Mouse (Mus musculus): Measurements from ENCODE around the gene Gm45717. TPM values are rescaled to one million over a fixed set of nuclear protein-coding genes. Genes with fewer than 3 reads are reported as not detected.

The Gm45717 gene
- total and polyA plus RNA-seq, 3 experiments = not detected

DNA sequence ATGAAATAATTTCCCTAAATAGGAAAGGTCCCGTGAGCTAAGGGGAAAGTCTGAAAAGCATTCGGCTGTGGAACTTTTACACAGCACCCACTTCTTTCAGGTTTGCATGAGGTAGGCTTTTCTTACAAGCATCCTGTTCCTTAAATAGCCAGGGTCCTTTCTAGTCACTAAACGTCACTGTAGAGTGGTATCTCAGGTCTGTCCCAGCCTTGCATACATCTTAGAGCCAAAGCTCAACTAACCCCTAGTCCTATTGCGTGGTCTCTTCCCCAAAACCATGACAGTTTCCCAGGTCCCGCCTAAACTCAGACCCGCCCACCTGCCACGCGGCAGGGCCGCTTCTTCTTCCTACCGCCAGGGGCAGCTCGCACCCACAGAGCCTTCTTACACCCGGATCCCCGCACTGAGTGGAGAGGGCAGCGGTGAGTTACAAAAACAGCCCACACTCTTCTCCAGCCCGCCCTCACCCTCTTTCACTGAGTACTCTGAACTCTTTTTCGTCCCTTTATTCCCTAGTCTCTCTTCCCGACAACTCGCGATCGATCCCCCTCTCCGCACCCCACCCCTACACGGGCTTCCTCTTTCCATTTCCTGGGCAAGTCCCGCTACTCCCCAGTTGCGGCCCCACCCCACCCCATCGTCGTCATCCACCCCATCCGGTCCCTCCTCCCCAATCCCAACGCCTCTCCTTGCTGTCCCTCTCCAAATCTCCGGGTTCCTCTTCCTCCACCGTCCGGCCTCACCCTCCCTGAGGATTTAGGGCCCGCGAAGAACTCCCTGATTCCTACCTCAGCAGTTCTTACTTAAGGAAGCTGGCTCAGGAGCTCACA is 14.3 kb downstream of the Gm45717 start, which contains the start of gene Pgghg:
Gene Pgghg, plus strand, starts transcription at position 170 of the 830 bp plus-strand sequence.
- Histone ChIP-seq H3K4me3 (ENCODE audit: low read depth, low read length) (peak within 1 kb of the TSS; percentile 72), H3K27me3 (ENCODE audit: insufficient read depth, low read length) (peaks cover 9% of the 10 kb centered on the region), H3K9me3 (replicated peaks) (no peaks in the 10 kb centered on the region), H3K36me3 (replicated peaks) (peaks cover 41% of the 10 kb centered on the region), H3K4me1 (ENCODE audit: insufficient read depth, low read depth, low read length) (peaks cover 51% of the 10 kb centered on the region)
- ATAC-seq (ENCODE audit: extremely low read depth, insufficient number of reproducible peaks, low FRiP score, poor library complexity, severe bottlenecking) = peak; percentile 88
- peak; percentile 62 for TF ChIP-seq CTCF (IDR thresholded peaks at IDR 0.05; ENCODE audit: low read depth, low read length)
- TF ChIP-seq POLR2AphosphoS5 (IDR thresholded peaks at IDR 0.05; ENCODE audit: insufficient replicate concordance, low read depth, low read length) = no peak
- peak; percentile 98 for DNase-seq (ENCODE audit: low spot score)

DNA sequence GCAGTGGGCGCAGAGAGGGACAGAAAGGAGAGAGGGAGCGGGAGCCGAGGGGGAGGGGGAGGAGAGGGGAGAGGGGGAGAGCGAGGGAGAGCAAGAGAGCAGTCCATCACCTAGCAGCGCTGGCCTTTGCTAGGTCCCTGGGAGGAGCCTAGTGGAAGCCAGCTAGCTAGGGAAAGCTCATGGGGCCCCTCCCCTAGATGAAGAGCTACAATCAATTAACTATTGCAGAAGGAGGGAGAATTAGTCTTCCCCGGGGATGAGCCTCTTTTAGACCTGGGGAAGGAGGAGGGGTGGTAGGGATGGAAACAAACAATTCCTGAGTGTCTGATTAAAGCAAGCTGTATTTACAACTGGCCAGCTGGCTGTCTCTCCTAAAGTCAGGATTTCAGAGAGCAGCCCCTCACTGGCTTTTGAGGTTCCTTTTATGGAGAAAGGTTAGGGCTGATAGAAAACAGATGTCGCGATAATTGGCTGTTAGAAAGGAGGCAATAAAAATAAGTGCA is 16.0 kb downstream of the Gm45717 start:
- H3K4me1 ChIP-seq (ENCODE audit: insufficient read depth, low read depth, low read length) = peaks cover 52% of the 10 kb centered on the region
- DNase-seq (ENCODE audit: low spot score) = no peak
- ATAC-seq (ENCODE audit: extremely low read depth, insufficient number of reproducible peaks, low FRiP score, poor library complexity, severe bottlenecking) = no peak
- H3K27me3 ChIP-seq (ENCODE audit: insufficient read depth, low read length) = peaks cover 20% of the 10 kb centered on the region
- H3K36me3 ChIP-seq (replicated peaks) = peaks cover 23% of the 10 kb centered on the region
- H3K9me3 ChIP-seq (replicated peaks) = no peaks in the 10 kb centered on the region
- TF ChIP-seq TAL1 (conservative IDR thresholded peaks at IDR 0.05; ENCODE audit: low read depth, low read length) = no peak
- no peak for TF ChIP-seq GATA2 (IDR thresholded peaks at IDR 0.05; ENCODE audit: borderline replicate concordance, low read depth, low read length)
- no peak for TF ChIP-seq CTCF (IDR thresholded peaks at IDR 0.05; ENCODE audit: low read depth, low read length)
- no peak for TF ChIP-seq POLR2AphosphoS5 (IDR thresholded peaks at IDR 0.05; ENCODE audit: insufficient replicate concordance, low read depth, low read length)
- no peak for TF ChIP-seq GATA1 (IDR thresholded peaks at IDR 0.05; ENCODE audit: borderline replicate concordance, low read length)
- H3K4me3 ChIP-seq (ENCODE audit: low read depth, low read length) = no peak overlapping the region; the same call in 1 of the 2 replicates

DNA sequence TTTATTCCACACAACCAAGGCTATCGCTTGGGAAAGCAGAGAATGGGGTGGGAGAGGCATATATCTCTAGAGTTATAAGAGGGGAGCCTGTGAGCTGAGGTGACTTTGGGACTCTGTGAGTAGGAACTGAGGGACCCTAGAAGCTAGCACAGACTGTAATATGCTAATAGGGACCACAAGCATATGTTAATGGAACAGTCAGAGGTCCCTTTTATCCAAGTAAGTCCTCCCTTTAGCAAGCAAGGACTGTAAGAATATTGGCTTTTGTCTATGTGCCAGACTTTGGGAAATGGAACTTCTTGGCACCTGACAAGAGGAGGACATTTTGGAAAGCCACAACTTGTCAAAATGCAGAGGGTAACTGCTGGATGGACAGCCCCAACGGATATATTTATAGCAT is 16.8 kb downstream of the Gm45717 start:
- H3K4me3 ChIP-seq (ENCODE audit: low read depth, low read length) = no peak overlapping the region
- TF ChIP-seq POLR2AphosphoS5 (IDR thresholded peaks at IDR 0.05; ENCODE audit: insufficient replicate concordance, low read depth, low read length) (no peak), GATA1 (IDR thresholded peaks at IDR 0.05; ENCODE audit: borderline replicate concordance, low read length) (no peak), GATA2 (IDR thresholded peaks at IDR 0.05; ENCODE audit: borderline replicate concordance, low read depth, low read length) (no peak), CTCF (IDR thresholded peaks at IDR 0.05; ENCODE audit: low read depth, low read length) (no peak), TAL1 (conservative IDR thresholded peaks at IDR 0.05; ENCODE audit: low read depth, low read length) (no peak)
- peaks cover 48% of the 10 kb centered on the region for H3K4me1 ChIP-seq (ENCODE audit: insufficient read depth, low read depth, low read length)
- H3K36me3 ChIP-seq (replicated peaks) = peaks cover 15% of the 10 kb centered on the region
- DNase-seq (ENCODE audit: low spot score) (no peak), ATAC-seq (ENCODE audit: extremely low read depth, insufficient number of reproducible peaks, low FRiP score, poor library complexity, severe bottlenecking) (no peak)
- H3K27me3 ChIP-seq (ENCODE audit: insufficient read depth, low read length) = peaks cover 23% of the 10 kb centered on the region
- H3K9me3 ChIP-seq (replicated peaks) = no peaks in the 10 kb centered on the region

DNA sequence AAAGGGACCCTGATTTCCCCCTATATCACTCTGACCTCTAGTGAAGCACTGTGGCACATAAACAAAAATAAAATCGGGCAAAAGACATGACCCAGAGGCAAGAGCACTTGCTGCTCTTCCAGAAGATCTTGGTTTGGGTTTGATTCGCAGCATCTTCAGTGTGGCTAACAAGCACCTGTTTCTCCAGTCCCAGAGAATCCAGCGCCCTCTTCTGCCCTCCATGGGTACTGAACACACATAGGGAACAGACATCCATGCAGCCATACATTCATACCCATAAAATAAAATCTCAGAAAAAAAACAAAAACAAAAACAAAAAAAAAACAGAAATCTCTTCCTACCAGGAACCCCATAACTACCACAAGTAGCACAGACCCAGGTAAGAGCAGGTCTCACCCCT is 17.3 kb downstream of the Gm45717 start:
- peaks cover 23% of the 10 kb centered on the region for H3K27me3 ChIP-seq (ENCODE audit: insufficient read depth, low read length)
- no peak overlapping the region for H3K4me3 ChIP-seq (ENCODE audit: low read depth, low read length)
- H3K9me3 ChIP-seq (replicated peaks) = no peaks in the 10 kb centered on the region
- ATAC-seq (ENCODE audit: extremely low read depth, insufficient number of reproducible peaks, low FRiP score, poor library complexity, severe bottlenecking) (no peak), DNase-seq (ENCODE audit: low spot score) (no peak)
- H3K4me1 ChIP-seq (ENCODE audit: insufficient read depth, low read depth, low read length) = peaks cover 44% of the 10 kb centered on the region
- H3K36me3 ChIP-seq (replicated peaks) = peaks cover 11% of the 10 kb centered on the region
- TF ChIP-seq CTCF (IDR thresholded peaks at IDR 0.05; ENCODE audit: low read depth, low read length) (no peak), GATA2 (IDR thresholded peaks at IDR 0.05; ENCODE audit: borderline replicate concordance, low read depth, low read length) (no peak), TAL1 (conservative IDR thresholded peaks at IDR 0.05; ENCODE audit: low read depth, low read length) (no peak), GATA1 (IDR thresholded peaks at IDR 0.05; ENCODE audit: borderline replicate concordance, low read length) (no peak), POLR2AphosphoS5 (IDR thresholded peaks at IDR 0.05; ENCODE audit: insufficient replicate concordance, low read depth, low read length) (no peak)

DNA sequence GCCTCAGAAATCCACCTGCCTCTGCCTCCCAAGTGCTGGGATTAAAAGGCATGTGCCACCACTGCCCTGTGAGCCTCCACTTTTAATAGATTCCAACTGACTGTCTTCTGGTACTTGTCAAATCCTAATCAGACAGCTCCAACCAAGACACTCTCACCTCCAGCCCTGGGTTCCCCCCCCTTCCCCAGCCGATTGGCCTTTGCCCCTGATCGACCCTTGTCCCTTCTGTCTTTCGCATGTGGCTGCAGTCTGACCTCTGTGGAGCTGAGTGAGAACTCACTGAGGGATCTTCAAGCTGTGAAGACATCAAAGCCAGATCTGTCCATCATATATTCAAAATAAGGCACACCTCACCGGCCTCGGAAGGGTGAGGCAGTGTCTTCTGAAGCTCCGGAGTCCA is 28.6 kb downstream of the Gm45717 start:
- peaks cover 10% of the 10 kb centered on the region for H3K9me3 ChIP-seq (replicated peaks)
- H3K4me1 ChIP-seq (ENCODE audit: insufficient read depth, low read depth, low read length) = peaks cover 7% of the 10 kb centered on the region
- no peak for ATAC-seq (ENCODE audit: extremely low read depth, insufficient number of reproducible peaks, low FRiP score, poor library complexity, severe bottlenecking)

DNA sequence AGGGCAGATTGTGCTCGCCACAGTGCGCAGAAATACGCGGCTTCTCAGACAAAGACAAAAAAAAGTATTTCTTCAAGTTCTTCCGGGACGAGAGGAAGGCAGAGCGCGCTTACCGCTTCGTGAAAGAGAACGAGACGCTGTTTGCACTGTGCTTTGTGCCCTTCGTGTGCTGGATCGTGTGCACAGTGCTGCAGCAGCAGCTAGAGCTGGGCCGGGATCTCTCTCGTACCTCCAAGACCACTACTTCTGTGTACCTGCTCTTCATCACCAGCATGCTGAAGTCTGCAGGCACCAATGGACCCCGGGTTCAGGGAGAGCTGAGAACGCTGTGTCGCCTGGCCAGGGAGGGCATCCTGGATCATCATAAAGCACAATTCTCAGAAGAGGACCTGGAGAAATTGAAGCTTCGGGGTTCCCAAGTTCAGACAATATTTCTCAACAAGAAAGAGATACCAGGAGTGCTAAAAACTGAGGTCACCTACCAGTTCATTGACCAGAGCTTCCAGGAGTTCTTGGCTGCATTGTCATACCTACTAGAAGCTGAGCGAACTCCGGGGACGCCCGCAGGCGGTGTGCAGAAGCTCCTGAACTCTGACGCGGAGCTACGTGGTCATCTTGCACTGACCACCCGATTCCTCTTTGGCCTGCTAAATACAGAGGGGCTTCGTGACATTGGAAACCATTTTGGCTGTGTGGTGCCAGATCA is 32.5 kb downstream of the Gm45717 start:
- Histone ChIP-seq H3K4me3 (ENCODE audit: low read depth, low read length) (no peak overlapping the region), H3K27me3 (ENCODE audit: insufficient read depth, low read length) (peaks cover 46% of the 10 kb centered on the region), H3K9me3 (replicated peaks) (peaks cover 10% of the 10 kb centered on the region), H3K36me3 (replicated peaks) (no peaks in the 10 kb centered on the region), H3K4me1 (ENCODE audit: insufficient read depth, low read depth, low read length) (peaks cover 43% of the 10 kb centered on the region)
- DNase-seq (ENCODE audit: low spot score) (no peak), ATAC-seq (ENCODE audit: extremely low read depth, insufficient number of reproducible peaks, low FRiP score, poor library complexity, severe bottlenecking) (no peak)
- no peak for TF ChIP-seq TAL1 (conservative IDR thresholded peaks at IDR 0.05; ENCODE audit: low read depth, low read length)
- TF ChIP-seq GATA1 (IDR thresholded peaks at IDR 0.05; ENCODE audit: borderline replicate concordance, low read length) = no peak
- TF ChIP-seq POLR2AphosphoS5 (IDR thresholded peaks at IDR 0.05; ENCODE audit: insufficient replicate concordance, low read depth, low read length) = no peak
- TF ChIP-seq CTCF (IDR thresholded peaks at IDR 0.05; ENCODE audit: low read depth, low read length) = no peak
- TF ChIP-seq GATA2 (IDR thresholded peaks at IDR 0.05; ENCODE audit: borderline replicate concordance, low read depth, low read length) = no peak

More for the DNA sequence above, 28.6 kb downstream of the Gm45717 start:
- DNase-seq (ENCODE audit: low spot score) = no peak
- TF ChIP-seq GATA2 (IDR thresholded peaks at IDR 0.05; ENCODE audit: borderline replicate concordance, low read depth, low read length) (no peak), TAL1 (conservative IDR thresholded peaks at IDR 0.05; ENCODE audit: low read depth, low read length) (no peak), GATA1 (IDR thresholded peaks at IDR 0.05; ENCODE audit: borderline replicate concordance, low read length) (no peak), POLR2AphosphoS5 (IDR thresholded peaks at IDR 0.05; ENCODE audit: insufficient replicate concordance, low read depth, low read length) (no peak), CTCF (IDR thresholded peaks at IDR 0.05; ENCODE audit: low read depth, low read length) (no peak)
- Histone ChIP-seq H3K27me3 (ENCODE audit: insufficient read depth, low read length) (peaks cover 43% of the 10 kb centered on the region), H3K36me3 (replicated peaks) (no peaks in the 10 kb centered on the region), H3K4me3 (ENCODE audit: low read depth, low read length) (no peak overlapping the region)
